Mouse (Mus musculus) embryonic fibroblast, embryonic 13.5 days (primary cell): Measurements from ENCODE around the gene Fer1l5. TPM values are rescaled to one million over a fixed set of nuclear protein-coding genes. Genes with fewer than 3 reads are reported as not detected.
A peak's percentile ranks its signal among the peaks of the same experiment; 100 is the strongest.

ENCODE experiments used
- H3K27ac ChIP-seq: 2 replicates; pipeline ENCODE4 v1.5.1; 2012; ENCODE audit warnings: low read length, control low read depth, inconsistent platforms; ENCODE audit not compliant: insufficient read depth
- H3K4me1 ChIP-seq: 2 replicates; pipeline ENCODE4 v1.6.1; 2011; ENCODE audit warnings: low read length; ENCODE audit not compliant: control insufficient read depth, insufficient read depth
- H3K4me3 ChIP-seq: 2 replicates; pipeline ENCODE4 v1.5.1; 2011; ENCODE audit warnings: mild to moderate bottlenecking, control low read depth, low read length; ENCODE audit not compliant: insufficient read depth
- CTCF ChIP-seq: IDR thresholded peaks from 2 replicates; pipeline ENCODE4 v1.5.1; 2011; ENCODE audit warnings: mild to moderate bottlenecking, control low read depth, low read length, moderate library complexity, borderline replicate concordance; ENCODE audit not compliant: insufficient read depth
- POLR2A ChIP-seq: IDR thresholded peaks from 2 replicates; pipeline ENCODE4 v1.6.1; 2011; ENCODE audit warnings: low read depth, mild to moderate bottlenecking, control low read depth, low read length, moderate library complexity
- polyA plus RNA-seq: library from polyadenylated mRNA; stranded (reverse); fragments of >200 nt; gene quantifications from 2 replicates; pipeline ENCODE4 v1.2.4, GENCODE M21; 2011; ENCODE audit warnings: low read depth; ENCODE audit not compliant: missing spikeins, insufficient read length

Fer1l5 gene
- polyA plus RNA-seq, 1 experiment: not detected

DNA sequence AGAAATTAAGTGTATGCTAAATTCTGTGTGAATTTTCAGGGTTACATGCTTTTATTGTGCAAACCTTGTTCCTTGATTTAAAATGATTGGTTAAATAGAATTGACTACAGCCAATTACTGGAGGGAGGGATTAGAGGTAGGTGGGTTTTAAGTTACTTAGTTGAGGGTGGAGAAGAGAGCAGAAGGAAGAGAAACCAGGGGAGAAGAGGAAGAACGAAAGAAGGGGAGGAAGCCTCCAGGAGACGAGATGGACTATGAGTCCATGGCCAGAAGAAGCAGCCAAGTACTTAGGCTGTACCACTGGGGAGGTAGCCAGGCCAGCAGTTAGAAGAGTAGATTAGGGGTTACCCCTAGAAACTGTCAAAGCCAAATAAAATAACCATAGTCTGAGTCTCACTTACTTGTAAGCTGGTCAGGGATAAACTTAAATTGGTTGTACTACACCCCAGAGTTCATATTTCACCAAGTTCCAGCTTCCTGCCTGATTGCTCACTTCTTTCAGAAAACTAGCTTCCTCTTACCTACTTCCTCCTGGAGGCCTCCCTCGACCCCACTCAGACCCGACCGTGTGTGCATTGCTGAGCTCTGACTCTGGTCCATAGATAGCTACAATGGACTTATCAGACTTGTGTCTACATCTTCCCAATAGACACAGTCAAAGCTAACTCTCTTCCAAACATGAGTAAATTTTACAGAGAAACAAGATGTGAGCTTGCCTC lies 74.2 kb downstream of the Fer1l5 start:
- Histone ChIP-seq H3K4me1 (peaks cover 5% of the 10 kb centered on the region), H3K27ac (no peak overlapping the region), H3K4me3 (no peak overlapping the region)
- TF ChIP-seq CTCF (no peak), POLR2A (no peak)

DNA sequence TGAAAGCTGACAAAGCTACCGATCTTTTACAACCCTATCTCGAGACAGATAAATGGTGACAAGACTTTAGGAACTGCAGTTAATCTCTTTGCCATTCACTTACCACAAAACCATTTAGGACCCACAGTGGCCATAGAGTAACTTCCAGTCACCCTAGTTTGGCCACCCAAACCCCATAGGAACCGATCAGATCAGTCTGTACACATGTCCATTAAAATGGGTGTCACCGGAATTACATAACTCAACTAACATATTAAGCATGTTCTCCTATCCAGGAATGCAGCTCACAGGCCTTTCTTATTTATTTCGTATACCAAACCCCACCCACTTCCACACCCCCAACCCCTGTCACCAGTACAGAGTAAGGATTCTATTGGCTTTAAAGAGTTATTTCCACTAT lies 74.8 kb downstream of the Fer1l5 start:
- TF ChIP-seq POLR2A (no peak), CTCF (no peak)
- Histone ChIP-seq H3K4me1 (peaks cover 5% of the 10 kb centered on the region), H3K27ac (no peak overlapping the region), H3K4me3 (no peak overlapping the region)

DNA sequence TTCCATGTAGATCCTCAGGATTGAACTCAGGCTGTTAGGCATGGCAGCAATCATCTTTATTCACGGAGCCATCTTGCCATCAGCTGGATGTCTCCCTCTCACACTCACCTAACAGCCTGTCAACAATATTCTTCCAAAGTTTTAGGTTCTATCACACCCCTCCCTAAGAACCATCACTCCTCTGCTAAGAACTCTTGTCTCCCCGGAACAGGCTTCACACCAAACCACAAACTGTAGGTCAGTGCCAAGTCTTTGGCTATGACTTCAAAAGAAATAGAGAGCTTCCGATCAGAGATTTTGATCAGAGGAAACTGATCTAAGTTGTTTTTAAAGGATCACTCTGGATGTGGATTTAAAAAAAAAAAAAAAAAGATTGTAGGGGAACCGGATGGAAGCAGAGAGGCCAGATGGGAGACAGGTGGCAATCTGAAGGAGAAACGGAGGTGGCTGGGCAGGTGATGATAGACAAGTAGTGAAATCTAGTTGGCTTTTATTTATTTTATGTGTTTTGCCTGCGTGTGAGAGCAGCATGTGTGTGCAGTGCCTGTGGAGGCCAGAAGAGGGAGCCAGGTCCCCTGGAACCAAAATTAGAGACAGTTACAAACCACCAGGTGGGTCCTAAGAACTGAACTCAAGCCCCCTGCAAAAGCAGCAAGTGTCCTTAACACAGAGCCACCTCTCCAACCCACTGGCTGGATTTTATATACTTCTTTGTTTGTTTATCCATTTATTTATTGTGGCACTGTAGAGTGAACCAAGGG lies 82.1 kb downstream of the Fer1l5 start:
- Histone ChIP-seq H3K4me1 (peaks cover 14% of the 10 kb centered on the region), H3K27ac (no peak overlapping the region), H3K4me3 (no peak overlapping the region)
- TF ChIP-seq CTCF (0 out of 2 replicates have a peak, but pooled peaks have one; percentile 25), POLR2A (no peak)

- H3K27ac ChIP-seq: peak overlapping the region; percentile 88
- TF ChIP-seq CTCF (no peak), POLR2A (no peak)
- H3K4me3 ChIP-seq: no peak overlapping the region
- H3K4me1 ChIP-seq: peaks cover 14% of the 10 kb centered on the region
Observed at GRCm38 (mm10) chr1:36457388-36458014, 85.4 kb downstream of the Fer1l5 start.

DNA sequence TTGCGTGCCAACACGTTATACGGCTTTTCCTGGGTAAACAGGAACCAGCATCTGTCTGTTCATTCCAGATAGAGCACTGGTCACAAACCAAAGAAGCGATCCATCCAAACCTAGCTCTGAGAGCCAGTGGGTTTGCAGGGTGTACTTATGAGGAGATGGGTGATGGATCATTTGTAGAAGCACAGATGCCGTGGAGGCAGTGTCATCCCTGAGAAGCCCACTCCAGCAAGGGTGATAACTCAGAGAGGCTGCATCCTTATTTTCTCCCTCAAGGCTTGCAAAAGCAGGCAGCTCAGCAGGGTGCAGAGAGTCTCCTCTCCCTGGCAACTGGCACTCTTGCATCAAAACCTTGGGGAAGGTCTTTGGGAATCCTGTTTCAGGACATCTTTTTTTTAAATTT lies 86.1 kb downstream of the Fer1l5 start:
- Histone ChIP-seq H3K27ac (peak overlapping the region; percentile 88), H3K4me3 (no peak overlapping the region), H3K4me1 (peaks cover 14% of the 10 kb centered on the region)
- no peak for TF ChIP-seq POLR2A
- TF ChIP-seq CTCF: no peak

DNA sequence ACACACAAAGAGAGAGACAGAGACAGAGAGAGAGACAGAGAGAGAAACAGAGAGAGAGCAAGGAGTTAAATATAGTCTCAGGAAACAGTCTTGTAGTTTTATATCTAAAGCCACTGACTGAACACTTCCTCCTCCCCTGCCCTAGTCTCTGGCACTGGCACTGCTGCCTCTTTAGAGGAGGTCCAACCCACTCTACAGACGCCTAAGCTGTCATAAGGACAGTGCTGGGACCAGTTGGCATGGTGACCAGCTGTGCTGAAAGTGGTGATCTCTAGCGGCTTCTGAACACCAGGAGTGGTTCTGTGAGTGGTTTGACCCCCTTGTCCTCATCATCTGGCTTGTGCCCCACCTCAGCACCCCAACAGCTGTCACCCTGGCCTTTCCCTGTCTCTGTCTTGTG lies 89.7 kb downstream of the Fer1l5 start:
- Histone ChIP-seq H3K27ac (no peak overlapping the region), H3K4me1 (peaks cover 12% of the 10 kb centered on the region), H3K4me3 (no peak overlapping the region)
- no peak for TF ChIP-seq POLR2A
- TF ChIP-seq CTCF: no peak

DNA sequence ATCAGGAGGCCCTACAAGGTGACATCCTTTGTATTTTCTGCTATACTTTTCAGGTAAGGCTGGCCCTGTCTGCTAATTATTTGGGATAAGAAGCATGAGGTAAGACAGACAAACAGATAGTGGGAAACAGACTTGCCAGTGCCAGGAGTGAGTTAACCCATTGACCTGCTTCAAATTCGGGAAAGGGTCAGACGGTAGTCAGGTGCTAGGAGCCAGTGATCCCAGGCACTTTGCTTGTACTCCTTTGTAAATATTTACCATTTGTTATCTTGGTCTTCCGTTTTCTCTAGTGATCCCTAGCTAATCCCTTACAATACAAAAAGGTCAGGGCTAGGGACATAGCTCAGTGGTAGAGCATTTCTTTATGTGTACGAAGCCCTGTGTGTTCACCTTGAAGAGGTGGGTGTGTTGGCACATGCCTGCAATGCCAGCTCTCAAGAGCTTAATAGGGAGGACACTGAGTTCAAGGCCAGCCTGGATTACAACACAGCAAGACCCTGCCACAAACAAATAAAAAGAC lies 93.6 kb downstream of the Fer1l5 start:
- Histone ChIP-seq H3K4me1 (no peaks in the 10 kb centered on the region; the same call in 1 of the 2 replicates), H3K4me3 (no peak overlapping the region), H3K27ac (no peak overlapping the region)
- no peak for TF ChIP-seq POLR2A
- no peak for TF ChIP-seq CTCF

DNA sequence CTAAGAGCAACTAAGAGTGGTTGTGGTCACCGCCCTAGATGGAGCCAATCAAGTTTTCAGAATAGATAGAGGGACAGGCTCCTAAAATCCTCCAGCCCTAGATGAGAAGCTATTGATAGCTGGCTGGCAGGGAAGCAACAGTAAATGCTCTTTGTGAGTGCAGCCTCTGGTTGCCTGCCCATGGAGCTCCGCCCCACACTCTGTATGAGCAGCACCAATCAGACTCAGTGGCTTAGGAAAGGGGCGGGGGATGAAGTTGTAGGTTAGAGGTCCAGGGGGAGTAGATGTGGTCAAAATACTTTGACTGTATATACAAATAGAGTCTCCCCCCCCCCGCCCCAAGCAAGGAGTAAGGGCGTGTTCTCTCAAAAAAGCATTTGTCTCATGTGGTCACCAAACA lies 95.4 kb downstream of the Fer1l5 start:
- no peak overlapping the region for H3K4me3 ChIP-seq
- H3K4me1 ChIP-seq: no peaks in the 10 kb centered on the region; the same call in 1 of the 2 replicates
- TF ChIP-seq POLR2A: no peak
- no peak for TF ChIP-seq CTCF
- H3K27ac ChIP-seq: no peak overlapping the region

DNA sequence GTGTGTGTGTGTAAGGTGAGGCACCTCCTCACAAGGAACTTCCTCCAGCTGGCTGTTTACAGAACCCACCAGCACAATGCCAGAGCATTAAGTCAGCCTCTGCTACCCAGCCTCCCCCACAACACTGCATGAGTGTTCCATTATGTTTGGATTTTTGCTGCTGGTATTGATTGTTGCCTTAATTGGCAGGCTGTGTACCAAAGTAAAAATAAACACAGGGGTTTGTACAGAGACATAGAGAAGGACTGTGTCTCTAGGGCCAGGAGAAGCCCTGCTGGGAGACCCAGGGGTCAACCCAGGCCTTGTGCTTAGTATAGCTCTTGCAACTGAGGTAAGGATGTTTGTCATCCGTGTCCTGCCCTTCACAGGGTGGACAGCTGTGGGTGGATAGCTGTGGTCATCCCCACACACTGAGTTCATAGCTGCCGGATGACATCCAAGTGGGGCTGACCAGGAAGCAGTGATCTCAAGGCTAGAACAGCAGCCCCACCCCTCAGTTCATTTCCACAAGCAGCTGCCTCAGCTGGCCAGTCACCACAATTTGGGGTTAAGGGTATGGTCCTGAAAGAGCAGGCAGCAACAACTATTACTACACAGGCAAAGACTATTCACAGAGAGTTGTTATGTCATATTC lies 97.8 kb downstream of the Fer1l5 start:
- Histone ChIP-seq H3K27ac (no peak overlapping the region), H3K4me1 (peaks cover 15% of the 10 kb centered on the region), H3K4me3 (no peak overlapping the region)
- TF ChIP-seq POLR2A (no peak), CTCF (no peak)
